Mouse (Mus musculus) liver, adult 2 months (tissue): ENCODE results near the gene Paqr7.

ENCODE experiments used
- CTCF ChIP-seq: fragments of 200-500 bp; IDR thresholded peaks from 2 replicates; pipeline ENCODE4 v1.5.1; 2011; ENCODE audit warnings: low read depth, low read length, control low read depth
- POLR2A ChIP-seq: fragments of 200-500 bp; IDR thresholded peaks from 2 replicates; pipeline ENCODE4 v1.6.1; 2011; ENCODE audit warnings: low read length, control low read depth; ENCODE audit not compliant: insufficient read depth; ENCODE audit errors: extremely low read depth

- TF ChIP-seq POLR2A (no peak), CTCF (no peak)
These were observed 37.6 kb upstream of the Paqr7 start for GRCm38 (mm10) chr4:134458856-134459255.
